Mouse (Mus musculus) layer of hippocampus, postnatal 10 days (tissue): Measurements from ENCODE around the gene Tnrc18. TPM values are rescaled to one million over a fixed set of nuclear protein-coding genes. Genes with fewer than 3 reads are reported as not detected.

Experiments used
- DNase-seq, 2 experiments: peaks; one replicate each; pipeline ENCODE4 v3.0.0; 2021; ENCODE audit warnings: low spot score in 2 of 2
- total RNA-seq, 2 experiments: library from RNA; stranded (reverse); gene quantifications; 2 replicates each; pipeline ENCODE4 v1.2.3; 2021

Tnrc18 gene
- total RNA-seq, 2 experiments from 2014 or later: 197 to 220 TPM

- no peak for DNase-seq
Observed at GRCm38 (mm10) chr5:142728301-142728700, 89.2 kb downstream of the Tnrc18 start.

GRCm38 (mm10) chr5:142726748-142727147, 90.7 kb downstream of the Tnrc18 start:
- DNase-seq: no peak

GRCm38 (mm10) chr5:142724265-142724664, 93.2 kb downstream of the Tnrc18 start:
- no peak for DNase-seq

- peak; percentile 75 to 78 for DNase-seq
Observed at GRCm38 (mm10) chr5:142723520-142724133, 93.8 kb downstream of the Tnrc18 start.

- DNase-seq: no peak
Observed at GRCm38 (mm10) chr5:142719897-142720296, 97.6 kb downstream of the Tnrc18 start.

GRCm38 (mm10) chr5:142718486-142718885, 99.0 kb downstream of the Tnrc18 start:
- DNase-seq: no peak

GRCm38 (mm10) chr5:142718037-142718436, 99.4 kb downstream of the Tnrc18 start:
- peak; percentile 92 to 93 for DNase-seq

- DNase-seq: no peak
Observed at GRCm38 (mm10) chr5:142716056-142716455, 101.4 kb downstream of the Tnrc18 start.

GRCm38 (mm10) chr5:142715059-142715458, 102.4 kb downstream of the Tnrc18 start:
- DNase-seq: no peak

- DNase-seq: no peak
Observed at GRCm38 (mm10) chr5:142713966-142714365, 103.5 kb downstream of the Tnrc18 start.

- DNase-seq: no peak
Observed at GRCm38 (mm10) chr5:142712373-142712772, 105.1 kb downstream of the Tnrc18 start.

- DNase-seq: no peak
Observed at GRCm38 (mm10) chr5:142709436-142709835, 108.0 kb downstream of the Tnrc18 start.

- DNase-seq: no peak
Observed at GRCm38 (mm10) chr5:142707709-142708108, 109.8 kb downstream of the Tnrc18 start.

- peak; percentile 74 to 77 for DNase-seq
Observed at GRCm38 (mm10) chr5:142703569-142703968, 113.9 kb downstream of the Tnrc18 start.

GRCm38 (mm10) chr5:142702511-142703138, 114.8 kb downstream of the Tnrc18 start:
- peak in 1 of 2 experiments; percentile 50 for DNase-seq

- peak; percentile 76 to 81 for DNase-seq
Observed at GRCm38 (mm10) chr5:142701651-142702510, 115.6 kb downstream of the Tnrc18 start.

- peak in 1 of 2 experiments; percentile 28 for DNase-seq
Observed at GRCm38 (mm10) chr5:142700842-142701589, 116.4 kb downstream of the Tnrc18 start.

GRCm38 (mm10) chr5:142697742-142698141, 119.7 kb downstream of the Tnrc18 start:
- no peak for DNase-seq

- DNase-seq: no peak
Observed at GRCm38 (mm10) chr5:142696865-142697264, 120.6 kb downstream of the Tnrc18 start.

- DNase-seq: no peak
Observed at GRCm38 (mm10) chr5:142696258-142696657, 121.2 kb downstream of the Tnrc18 start.
